Mouse (Mus musculus) kidney, adult 2 months (tissue): ENCODE results near the gene Cst7.

Experiments used
- CTCF ChIP-seq: fragments of 200-500 bp; conservative IDR thresholded peaks from 2 replicates; pipeline ENCODE4 v1.5.1; 2011; ENCODE audit warnings: low read depth, mild to moderate bottlenecking, control low read depth, low read length, moderate library complexity, mixed read lengths; ENCODE audit not compliant: insufficient read depth, insufficient read length
- POLR2A ChIP-seq: fragments of 200-500 bp; IDR thresholded peaks from one replicate; pipeline ENCODE4 v1.6.1; 2011; ENCODE audit warnings: low read depth, low read length, control low read depth

DNA sequence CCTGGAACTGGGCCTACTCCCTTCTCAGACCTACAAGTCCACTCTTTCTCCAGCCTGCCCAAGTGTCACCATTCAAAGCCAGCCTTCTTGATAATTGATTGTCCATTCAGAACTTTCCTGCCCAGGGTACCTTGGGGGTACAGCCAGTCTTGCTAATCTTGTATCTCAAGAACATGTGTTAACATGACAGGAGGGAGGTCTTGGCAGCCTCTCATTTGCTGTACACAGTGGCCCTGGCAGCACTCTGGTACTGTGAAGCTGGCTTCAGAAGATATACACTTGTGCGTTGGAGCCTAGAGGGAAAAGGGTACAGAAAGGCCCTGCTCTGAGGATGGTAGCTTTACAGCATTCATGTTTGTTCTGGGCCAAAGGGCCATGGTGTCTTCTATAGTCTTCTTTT, 6.0 kb downstream of the Cst7 start:
- no peak for TF ChIP-seq CTCF
- TF ChIP-seq POLR2A = no peak
